Mouse (Mus musculus) ovary, postnatal 10 days (tissue): Measurements from ENCODE around the gene Kif15.

ENCODE experiments used
- DNase-seq: peaks from one replicate; pipeline ENCODE4 v3.0.0; 2022; ENCODE audit warnings: low spot score

The Kif15 gene

DNA sequence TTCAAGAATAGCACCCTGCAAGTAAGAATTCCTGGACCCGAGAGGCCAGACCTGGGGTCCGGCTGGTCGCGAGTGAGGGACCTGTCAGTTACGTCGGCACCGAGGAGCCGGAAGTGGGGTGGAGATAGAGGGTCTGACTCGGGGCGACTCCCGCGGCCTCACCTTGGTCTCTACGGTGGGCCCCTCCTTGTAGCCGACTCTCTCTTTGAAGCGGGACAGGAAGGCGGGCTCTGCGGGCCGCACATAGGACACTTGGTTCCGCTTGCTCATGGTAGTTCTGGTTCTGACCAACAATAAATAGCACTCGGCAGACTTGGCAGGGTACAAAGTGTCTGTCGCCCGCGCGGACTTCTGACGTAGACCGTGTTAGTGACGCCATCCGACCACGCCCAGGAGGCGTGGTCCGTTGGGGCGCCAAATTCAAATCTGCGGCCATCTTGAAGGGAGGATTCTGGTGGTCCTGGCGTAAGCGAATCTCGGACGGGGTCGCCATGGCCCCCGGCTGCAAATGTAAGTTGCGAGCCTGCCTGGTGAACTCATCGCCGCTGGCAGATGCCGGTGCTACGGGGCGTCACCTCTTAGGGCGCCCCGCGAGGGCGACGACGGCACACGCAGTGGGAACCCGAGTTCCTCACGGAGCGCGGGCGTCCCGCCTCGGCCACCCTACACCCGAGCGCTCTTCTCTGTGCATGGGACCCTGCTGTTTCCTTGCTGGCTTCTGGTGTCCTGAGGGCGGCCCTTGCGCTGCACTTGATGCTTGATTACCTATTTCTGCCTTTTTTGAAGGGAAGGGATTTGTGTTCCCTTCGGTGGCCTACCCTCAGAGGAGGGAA, at the start of gene Kif15, which contains the start of gene 1110059G10Rik:
Gene Kif15, plus strand, starts transcription at position 404 of the 833 bp plus-strand sequence.
Gene 1110059G10Rik, minus strand, starts transcription at position 358 of the 833 bp plus-strand sequence.
- DNase-seq, result peak; percentile 92

DNA sequence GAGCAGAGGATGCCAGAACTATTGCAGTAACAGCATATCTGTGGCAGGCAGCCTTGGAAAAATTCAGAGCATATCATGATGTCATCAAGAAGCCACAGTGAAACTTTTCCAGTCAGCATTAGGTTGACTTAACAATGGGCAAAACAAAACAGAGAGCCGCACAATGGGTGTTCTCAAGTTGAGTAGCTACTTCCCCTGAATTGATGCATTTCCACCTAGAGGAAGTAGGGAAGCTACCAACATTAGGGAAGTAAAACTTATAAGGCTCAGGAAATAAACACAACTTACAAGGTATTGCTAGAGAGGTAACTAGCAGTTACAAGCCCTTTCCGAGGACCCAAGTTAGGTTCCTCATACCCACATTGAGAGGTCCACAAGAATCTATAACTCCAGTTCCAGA, 49.8 kb upstream of the Kif15 start:
- DNase-seq, result no peak

DNA sequence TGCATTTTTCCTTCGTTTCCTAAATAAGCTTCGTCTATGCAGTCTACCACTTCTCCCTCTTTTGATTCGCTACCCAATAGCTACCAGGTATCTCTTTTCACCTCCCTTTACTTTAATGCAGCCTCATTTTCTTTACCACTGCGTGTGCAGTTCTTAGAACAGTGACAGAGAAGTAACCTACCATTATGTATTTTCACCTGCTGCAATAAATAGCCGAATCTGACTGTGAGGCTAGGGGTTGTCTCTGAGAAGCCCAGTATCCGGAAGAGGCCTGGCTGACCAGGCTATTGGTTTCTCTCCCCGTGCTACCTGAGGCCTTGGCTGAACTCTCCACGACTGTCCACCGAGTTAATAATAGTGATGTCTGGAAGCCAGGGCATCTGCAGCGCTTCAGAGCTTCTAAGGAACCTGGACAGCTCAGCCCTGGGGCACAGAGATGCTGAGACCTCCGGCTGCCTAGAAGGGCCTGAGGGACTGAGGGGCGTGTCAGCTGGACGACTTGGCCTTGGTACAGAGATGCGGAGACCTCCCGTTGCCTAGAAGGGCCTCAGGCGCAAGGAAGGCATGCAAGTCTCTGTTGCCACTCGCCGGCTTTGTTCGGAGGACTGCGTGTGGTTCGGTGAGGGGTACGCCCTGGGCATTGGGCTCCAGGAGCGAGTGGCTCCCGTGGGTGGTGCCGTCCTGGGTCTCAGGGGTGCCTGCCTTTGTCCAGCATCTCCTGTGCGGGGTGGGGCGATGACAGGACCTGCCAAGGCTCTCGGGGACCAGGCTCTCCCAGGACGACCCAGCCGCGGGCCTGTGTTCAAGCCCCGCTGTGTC, 47.9 kb upstream of the Kif15 start:
- DNase-seq, result peak; percentile 36

DNA sequence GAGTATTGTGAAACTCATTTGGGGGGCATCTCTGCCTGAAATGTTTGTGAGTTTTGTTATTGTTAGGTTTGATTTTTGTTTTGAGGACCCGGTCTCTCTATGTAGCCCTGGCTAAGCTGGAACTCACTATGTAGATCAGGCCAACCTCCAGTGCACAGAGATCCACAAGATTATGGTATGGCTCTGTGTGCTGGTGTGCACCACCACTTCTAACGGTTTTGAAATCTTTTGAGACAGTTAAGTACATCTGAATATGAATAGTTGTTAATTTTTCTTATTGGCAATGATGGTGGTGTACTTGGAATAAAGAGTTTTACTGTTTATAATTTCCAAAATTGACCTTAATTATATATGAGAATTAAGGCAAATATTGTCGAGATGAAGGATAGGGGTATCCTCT, 28.4 kb upstream of the Kif15 start:
- no peak for DNase-seq

DNA sequence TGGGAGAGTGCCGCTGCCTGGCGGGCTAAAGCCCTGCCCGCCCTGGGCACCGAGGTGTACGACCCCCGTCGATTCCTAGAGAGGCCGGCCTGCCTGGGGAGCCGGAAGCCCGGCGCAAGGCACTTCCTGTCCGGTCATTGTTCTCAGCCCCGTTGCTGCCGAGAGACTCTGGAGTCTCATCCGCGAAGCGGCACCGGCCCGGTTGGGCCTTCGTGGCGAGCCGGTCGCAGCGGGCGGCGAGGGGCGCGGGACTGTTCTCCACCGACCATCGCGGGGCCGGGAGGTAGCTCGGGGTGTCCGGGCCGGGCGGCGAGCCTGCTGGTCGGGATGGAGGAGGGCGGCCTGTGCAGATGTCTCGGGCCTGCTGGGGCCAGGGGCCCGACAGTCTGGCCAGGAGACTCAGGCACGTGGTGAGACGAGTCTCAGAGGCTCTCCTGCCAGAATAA, 27.9 kb upstream of the Kif15 start, which contains the start of gene Zfp105:
Gene Zfp105, plus strand, starts transcription at position 137 of the 446 bp plus-strand sequence.
- peak; percentile 62 for DNase-seq

DNA sequence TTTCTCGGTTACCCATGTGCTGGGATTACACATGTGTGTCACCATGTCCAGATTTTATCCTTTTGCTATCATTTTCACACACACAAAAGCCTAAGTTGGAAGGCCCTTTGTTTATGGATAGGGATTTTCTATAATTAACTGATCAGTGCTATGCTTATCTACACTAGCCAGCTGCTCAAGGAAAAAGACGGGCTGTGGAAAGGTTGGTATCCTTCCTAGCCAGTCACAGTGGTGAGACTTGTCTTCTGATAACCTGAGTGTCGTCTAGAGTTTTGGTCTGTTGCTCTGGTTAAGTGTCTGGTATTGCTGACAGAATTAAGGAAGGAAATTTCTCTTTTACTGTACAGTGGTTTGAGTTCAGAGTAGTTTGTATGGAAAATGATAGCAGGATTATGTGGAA, 21.9 kb upstream of the Kif15 start:
- DNase-seq, result no peak

DNA sequence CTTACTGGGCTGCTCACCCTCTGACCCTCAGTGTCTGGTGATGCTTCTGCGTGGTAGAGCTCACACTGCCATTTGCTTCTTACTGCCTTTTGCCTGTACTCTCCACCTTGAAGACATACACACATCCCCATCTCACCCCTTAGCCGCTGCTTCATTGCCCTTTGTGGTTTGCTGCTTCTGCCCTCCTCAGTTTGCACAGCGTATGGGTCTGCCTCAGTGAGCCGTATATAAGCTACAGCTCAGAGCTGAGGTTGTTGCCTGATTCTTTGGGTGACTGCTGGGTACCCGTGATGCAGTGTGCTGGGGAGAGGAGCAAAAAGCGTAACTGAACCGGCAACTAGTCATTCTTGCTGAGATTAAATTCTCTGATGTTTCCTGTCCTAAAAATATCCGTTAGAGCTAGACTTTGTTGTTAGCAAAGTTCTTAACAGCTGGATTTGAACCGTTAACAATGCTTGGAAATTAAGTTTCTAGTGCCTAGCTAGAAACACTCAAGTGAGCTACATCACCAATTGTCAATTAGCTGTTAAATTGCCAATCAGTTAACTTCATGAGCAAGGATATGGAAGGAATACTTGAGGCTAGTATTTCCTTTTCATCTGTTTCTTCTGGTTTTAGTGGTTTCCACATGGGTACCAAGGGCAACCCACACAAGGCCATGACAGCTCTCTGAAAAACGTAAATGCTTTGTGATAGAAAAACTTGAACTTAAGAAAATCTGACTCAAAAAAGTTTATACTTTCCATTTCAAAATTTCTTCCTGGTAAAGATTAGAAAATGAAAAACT, 47.8 kb downstream of the Kif15 start:
- DNase-seq, result no peak

DNA sequence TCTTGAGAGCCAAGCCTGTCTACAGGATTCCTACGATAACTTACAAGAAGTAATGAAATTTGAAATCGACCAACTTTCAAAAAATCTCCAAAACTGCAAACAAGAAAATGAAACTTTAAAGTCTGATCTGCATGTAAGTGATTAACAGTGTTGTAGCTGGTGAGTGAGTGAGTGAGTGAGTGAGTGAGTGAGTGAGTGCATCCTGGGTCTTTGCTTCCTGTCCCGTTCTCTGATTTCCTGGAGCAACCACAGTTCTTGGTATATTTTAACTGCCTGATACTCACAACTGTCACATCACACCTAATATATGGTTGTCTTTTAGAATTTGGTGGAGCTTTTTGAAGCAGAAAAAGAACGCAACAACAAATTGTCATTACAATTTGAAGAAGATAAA, 48.3 kb downstream of the Kif15 start:
- DNase-seq, result no peak

DNA sequence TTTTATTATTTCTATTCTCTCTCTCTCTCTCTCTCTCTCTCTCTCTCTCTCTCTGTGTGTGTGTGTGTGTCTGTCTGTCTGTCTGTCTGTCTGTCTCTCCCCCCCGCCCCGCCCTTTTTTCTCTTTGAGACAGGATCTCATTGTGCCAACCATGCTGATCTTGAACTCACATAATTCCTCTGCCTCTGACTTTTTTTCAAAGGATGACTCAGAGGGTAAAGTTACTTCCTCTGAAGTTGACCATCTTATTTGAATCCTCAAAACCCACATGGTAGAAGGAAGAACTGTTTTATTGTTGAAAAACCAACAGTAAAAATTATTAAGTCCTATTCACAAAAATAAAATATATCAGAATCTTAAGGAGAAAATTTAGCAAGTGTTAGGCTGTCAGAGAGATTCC, 53.9 kb downstream of the Kif15 start:
- DNase-seq, result no peak

DNA sequence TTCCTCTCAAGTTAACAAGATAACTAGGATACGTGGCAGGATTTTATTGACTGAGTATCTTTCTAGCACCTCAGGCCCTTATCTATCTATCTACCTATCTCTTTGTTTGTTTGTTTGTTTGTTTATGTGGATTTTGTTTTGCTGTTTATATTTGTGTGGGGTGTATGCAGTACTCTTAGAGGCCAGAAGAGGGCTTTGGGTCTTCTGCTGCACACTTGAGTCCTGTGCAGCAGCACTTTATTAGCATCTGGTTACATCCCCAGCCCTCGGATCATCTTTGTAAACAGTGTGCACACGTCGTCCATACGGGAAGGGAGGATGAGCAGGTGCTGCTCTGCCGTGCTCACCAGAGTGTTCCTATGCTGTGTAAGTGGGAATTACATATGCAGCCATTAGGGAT, 55.2 kb downstream of the Kif15 start:
- no peak for DNase-seq

DNA sequence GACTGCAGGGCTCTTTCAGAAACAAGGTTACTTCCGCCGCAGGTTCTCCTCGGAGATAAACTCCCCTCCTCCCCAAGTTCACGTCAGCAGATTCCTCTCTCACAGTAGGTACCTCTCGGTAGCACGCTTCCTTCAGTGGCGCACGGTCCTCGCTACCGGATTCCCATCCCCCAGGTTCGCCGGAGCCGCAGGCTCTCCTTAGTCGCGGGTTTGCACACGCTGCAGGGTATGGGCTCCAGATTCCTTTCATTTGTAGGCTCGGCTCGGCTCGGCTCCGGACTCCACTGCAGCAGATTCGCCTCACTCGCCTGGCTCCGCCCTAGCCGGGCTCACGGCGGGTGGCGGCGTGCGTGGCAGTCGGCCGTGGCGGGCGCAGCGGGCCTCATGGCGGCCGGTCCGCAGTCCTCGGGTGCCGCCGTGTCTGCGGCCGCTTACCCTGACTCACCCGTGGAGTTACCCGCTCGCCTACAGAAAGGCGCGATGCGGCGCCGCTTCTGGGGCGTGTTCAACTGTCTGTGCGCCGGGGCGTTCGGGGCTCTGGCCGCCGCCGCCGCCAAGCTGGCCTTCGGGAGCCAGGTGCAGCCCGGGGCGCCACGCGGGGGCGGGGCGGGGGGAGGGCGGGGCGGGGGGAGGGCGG, 70.3 kb downstream of the Kif15 start, which contains the start of gene Tmem42:
Gene Tmem42, plus strand, starts transcription at position 332 of the 637 bp plus-strand sequence.
- DNase-seq, result peak; percentile 72

DNA sequence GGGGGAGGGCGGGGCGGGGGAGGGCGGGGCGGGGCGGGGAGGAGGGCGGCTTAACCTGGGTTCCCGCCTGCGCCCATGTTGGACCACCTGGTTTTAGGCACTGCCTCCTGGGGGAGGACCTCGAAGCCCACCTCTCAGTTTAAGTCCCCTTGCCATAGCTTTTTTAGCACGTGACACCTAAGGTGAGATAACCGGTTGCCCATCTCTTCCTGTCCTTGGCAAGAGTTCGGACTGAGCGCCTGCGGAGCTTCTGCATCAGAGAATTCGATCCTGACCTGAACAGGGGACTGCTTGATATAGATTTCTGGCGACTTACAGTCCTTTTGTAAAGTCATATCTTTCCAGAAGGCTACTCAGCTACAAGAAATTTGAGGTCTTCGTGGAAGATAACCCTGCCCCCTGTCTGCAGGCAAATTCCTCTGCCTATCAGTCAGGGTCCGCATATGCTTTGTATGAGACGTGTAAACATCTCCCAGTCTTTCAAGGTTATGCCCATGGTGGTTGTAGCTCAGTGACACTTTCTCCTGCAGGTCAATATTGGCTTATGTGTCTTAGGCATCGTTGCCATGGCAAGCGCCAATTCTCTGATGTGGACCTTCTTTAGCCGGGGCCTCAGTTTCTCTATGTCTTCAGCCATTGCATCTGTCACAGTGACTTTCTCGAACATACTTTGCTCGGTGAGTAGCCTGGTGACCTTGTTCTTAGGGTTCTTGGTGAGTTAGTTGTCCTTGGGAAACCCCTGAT, 71.0 kb downstream of the Kif15 start:
- peak; percentile 16 for DNase-seq

DNA sequence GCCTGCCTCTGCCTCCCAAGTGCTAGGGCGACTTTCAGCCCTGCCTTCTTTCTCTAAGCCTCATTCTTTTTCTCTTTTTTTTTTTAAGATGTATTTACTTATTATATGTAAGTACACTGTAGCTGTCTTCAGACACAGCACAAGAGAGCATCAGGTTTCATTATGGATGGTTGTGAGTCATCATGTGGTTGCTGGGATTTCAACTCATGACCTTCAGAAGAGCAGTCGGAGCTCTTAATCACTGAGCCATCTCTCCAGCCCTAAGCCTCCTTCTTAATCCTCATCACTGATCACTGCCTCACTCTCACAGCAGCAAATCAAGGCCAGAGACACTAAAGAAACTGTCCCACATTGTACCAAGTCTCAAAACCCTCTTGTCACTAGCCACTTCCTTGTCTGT, 73.4 kb downstream of the Kif15 start:
- DNase-seq, result no peak

DNA sequence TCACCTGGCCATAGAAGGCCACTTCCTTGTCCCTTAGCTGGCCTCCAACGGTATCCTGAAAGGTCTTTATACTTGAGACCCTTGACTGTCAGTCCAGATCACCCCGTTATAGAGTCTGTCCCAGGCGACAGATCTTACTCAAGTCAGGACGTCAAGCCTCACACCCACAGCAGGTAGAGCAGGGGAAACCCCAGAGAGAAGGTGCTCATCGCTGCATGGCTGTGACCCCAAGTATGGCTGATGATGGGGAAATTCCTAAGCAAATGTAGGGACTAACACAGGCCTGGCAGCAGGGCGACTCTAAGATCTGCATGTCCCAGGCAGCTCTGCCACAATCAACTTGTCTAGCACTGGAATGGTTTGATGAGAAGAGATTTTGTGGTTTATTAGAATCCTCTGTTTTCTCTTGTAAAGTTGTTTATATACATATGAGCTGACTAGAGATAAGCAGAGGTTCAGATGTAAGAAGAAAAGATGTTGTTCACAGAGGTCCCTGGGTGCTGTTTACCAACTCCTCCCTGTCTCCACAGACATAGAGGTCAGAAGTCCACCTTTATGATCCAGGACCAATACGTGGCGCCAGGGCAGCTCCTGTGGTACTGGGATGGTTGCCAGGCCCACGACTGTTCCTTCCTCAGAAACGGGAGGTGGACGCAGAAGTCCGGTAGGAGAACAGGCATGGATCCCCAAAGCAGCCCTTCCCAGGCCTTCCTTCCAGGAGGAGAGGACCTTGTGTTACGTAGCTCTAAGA, 80.8 kb downstream of the Kif15 start:
- DNase-seq, result no peak

DNA sequence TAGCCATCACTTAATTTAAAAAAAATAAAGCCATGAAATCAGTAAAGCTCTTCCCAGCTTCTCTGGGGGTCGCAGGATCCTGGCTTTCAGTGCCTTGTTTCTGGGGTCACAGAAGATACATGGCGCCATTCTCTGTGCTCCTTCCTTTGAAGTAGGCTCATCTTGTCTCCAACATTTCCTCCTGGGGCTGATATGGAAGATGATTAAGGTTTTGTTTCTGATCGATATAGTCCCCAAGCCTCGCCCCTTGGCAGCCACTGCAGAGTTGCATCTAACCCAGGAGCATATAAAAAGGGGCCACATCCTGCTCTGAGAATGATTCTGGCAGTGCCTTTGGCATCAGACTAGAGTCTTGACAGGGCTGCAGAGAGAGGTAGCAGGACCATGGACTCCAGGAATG, 83.6 kb downstream of the Kif15 start, which contains the start of gene Tgm4:
Gene Tgm4, plus strand, starts transcription at position 301 of the 400 bp plus-strand sequence.
- DNase-seq, result no peak

DNA sequence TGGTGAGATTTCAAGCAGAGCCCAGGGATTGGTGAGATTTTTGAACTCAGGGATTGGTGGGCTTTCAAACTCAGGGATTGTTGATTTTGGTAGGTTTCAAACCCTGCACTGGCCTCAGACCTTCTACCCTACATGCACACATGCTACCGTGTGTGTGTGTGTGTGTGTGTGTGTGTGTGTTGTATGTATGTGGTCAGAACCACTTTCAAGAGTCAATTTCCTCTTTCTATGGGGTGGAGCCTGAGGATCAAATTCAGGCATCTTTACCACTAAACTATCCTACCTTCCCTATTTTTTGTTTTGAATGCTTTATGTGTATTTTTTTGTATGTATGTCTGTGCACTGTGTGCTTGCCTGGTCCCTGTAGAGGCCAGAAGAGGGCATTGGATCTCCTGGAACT, 96.8 kb downstream of the Kif15 start:
- no peak for DNase-seq

DNA sequence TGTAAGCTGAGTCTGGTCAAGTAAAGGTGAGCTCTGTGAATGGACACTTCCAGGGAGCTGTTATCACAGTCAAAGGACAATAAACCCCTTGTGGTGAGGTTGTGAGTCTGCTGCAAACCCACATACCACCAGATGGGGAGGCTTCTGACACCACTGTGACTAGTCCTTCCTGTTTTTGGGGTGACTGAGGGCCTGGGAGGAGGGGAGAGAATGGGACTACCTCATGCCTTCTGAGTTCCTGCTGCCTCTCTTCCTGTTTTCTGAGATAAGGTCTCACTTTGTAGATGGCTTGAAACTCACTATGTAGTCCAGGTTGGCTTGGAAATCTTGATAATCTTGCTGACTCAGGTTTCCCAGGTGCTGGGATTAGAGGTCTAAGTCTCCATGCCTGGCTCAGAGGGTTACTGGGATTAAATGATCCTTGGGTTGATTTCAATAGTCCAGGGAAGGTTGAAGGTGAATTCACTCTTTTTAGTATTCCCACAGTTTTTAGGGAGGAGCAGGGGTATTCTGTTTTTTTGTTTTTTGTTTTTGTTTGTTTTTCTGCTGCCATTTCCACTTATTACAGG, 108.0 kb downstream of the Kif15 start:
- no peak for DNase-seq

DNA sequence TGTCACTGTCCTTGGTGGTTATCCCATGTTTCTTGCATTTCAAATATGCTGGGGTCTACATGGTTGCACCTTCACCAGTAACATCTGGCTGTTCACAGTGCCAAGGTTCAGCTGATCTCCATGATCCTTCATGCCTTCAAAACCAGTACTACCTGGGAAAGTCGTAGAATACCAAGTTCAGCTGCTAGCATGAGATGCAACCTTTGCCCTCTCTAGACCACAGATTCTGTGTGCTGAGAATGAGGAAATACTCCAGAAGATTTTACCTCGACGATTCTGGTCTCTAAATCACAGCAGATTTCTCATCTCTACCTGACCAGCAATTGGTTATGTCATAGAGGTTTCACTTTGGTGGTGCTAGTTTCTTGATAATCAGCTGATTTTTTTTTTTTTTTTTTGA, 109.3 kb downstream of the Kif15 start:
- DNase-seq, result no peak
